Mouse (Mus musculus): Measurements from ENCODE around the gene Fndc7. TPM values are rescaled to one million over a fixed set of nuclear protein-coding genes. Genes with fewer than 3 reads are reported as not detected.

Gene Fndc7
- polyA plus RNA-seq, 1 experiment from 2014 or later: 0.05 TPM

DNA sequence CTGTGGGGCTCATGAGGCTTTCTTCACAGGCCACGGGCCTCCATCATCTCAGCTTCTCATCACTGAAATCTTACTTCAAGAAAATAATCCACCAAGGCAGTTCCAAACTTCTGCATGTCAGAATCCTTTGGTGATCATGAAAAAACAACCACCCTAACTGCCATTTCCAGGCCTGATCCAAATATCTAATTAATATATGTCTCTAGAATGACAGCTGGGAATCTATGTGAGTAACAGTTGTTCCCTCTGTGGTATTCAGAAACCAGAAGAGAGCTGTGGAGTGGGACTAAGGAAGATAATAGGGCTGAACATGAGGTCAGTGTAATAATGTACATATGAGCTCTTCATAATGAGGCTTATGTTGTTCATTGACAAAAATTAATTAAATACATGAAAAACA, 36.5 kb downstream of the Fndc7 start:
- peaks cover 23 to 28% of the 10 kb centered on the region in 2 experiments for H3K4me1 ChIP-seq (ENCODE audit: control insufficient read depth in 2 of 2, insufficient read depth in 2 of 2, low read length in 2 of 2)
- H3K9ac ChIP-seq (ENCODE audit: low read length): no peak overlapping the region
- no peak overlapping the region for H3K27ac ChIP-seq (replicated peaks in 1 of 2; ENCODE audit: control insufficient read depth in 1 of 2, insufficient read depth in 1 of 2, low read depth in 2 of 2, low read length in 2 of 2)
- 67% methylated on average over 1 of the region's 1 CpGs for WGBS
- H3K4me2 ChIP-seq (ENCODE audit: low read length): no peak overlapping the region
- ATAC-seq (ENCODE audit: insufficient number of reproducible peaks, insufficient read depth, low FRiP score, low read depth): no peak
- no peaks in the 10 kb centered on the region for H3K9me3 ChIP-seq (ENCODE audit: control insufficient read depth, low read length)
- no peaks in the 10 kb centered on the region for H3K27me3 ChIP-seq (ENCODE audit: control insufficient read depth, insufficient read depth, low read length)
- H3K36me3 ChIP-seq (ENCODE audit: control insufficient read depth, insufficient read depth, low read length): no peaks in the 10 kb centered on the region
- H3K4me3 ChIP-seq (ENCODE audit: control insufficient read depth in 1 of 2, insufficient read depth in 1 of 2, low read depth in 1 of 2, low read length in 2 of 2): no peak overlapping the region

DNA sequence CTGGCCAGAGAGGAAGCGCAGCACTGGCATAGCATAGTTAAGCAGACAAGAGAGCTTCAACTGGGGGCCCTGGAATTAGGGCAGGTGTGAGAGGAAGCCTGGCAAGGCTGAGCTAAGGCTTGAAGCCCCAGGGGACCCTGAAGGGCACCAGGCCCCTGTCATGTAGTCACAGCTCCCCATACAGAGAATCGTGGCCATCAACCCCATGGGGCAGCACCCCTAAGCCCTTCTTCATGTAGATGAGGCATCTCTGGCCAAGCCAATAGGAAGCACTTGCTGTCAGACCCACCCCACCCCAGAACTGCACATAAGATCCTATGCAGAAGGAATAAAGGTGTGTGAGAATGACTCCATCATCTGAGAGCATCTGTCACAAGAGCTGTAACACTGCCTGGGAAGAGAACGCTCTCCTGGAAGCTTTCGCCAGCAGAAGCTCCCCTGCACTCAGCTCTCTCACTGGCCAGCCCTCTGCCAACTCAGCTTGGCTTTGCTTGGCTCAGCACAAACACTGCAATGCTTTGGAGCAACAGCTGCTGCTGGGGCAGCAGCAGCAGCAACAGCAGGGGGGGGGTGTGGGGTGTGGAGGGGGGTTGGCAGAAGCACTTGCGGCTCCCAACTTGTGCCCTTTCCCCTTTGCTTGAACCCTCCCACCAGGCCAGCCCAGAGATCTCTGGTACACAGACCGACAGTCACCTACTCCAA, 37.7 kb downstream of the Fndc7 start:
- no peak for ATAC-seq (ENCODE audit: insufficient number of reproducible peaks, insufficient read depth, low FRiP score, low read depth)
- Histone ChIP-seq H3K9ac (ENCODE audit: low read length) (no peak overlapping the region), H3K36me3 (ENCODE audit: control insufficient read depth, insufficient read depth, low read length) (no peaks in the 10 kb centered on the region), H3K4me2 (ENCODE audit: low read length) (no peak overlapping the region), H3K4me1 (ENCODE audit: control insufficient read depth in 2 of 2, insufficient read depth in 2 of 2, low read length in 2 of 2) (peaks cover 17 to 22% of the 10 kb centered on the region in 2 experiments), H3K27ac (replicated peaks in 1 of 2; ENCODE audit: control insufficient read depth in 1 of 2, insufficient read depth in 1 of 2, low read depth in 2 of 2, low read length in 2 of 2) (no peak overlapping the region), H3K27me3 (ENCODE audit: control insufficient read depth, insufficient read depth, low read length) (no peaks in the 10 kb centered on the region), H3K9me3 (ENCODE audit: control insufficient read depth, low read length) (no peaks in the 10 kb centered on the region), H3K4me3 (ENCODE audit: control insufficient read depth in 1 of 2, insufficient read depth in 1 of 2, low read depth in 1 of 2, low read length in 2 of 2) (no peak overlapping the region)
- 58% methylated on average over 6 of the region's 6 CpGs for WGBS

DNA sequence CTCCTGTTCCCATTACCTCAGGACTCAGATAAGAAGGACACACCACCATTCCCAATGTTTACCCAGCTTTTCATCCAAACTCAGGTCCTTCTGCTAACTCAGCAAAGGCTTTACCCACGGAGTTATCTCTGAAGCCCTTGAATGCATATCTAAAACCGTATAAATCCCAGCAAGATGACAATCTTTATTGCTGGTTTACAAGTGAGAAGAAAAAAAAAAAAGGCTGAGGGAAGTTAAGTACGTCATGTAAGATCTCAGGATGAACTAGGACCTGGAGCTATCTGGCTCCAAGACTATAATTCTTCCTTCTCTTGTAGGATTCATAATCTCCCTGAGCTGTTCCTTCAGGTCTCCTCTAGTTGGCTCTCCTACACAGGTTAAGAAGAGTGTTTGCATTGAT, 38.3 kb downstream of the Fndc7 start:
- H3K27ac ChIP-seq (replicated peaks in 1 of 2; ENCODE audit: control insufficient read depth in 1 of 2, insufficient read depth in 1 of 2, low read depth in 2 of 2, low read length in 2 of 2): no peak overlapping the region
- no peak for ATAC-seq (ENCODE audit: insufficient number of reproducible peaks, insufficient read depth, low FRiP score, low read depth)
- H3K4me1 ChIP-seq (ENCODE audit: control insufficient read depth in 2 of 2, insufficient read depth in 2 of 2, low read length in 2 of 2): peaks cover 13 to 22% of the 10 kb centered on the region in 2 experiments
- H3K4me2 ChIP-seq (ENCODE audit: low read length): no peak overlapping the region
- no peaks in the 10 kb centered on the region for H3K36me3 ChIP-seq (ENCODE audit: control insufficient read depth, insufficient read depth, low read length)
- no peak overlapping the region for H3K9ac ChIP-seq (ENCODE audit: low read length)
- H3K9me3 ChIP-seq (ENCODE audit: control insufficient read depth, low read length): no peaks in the 10 kb centered on the region
- no peak overlapping the region for H3K4me3 ChIP-seq (ENCODE audit: control insufficient read depth in 1 of 2, insufficient read depth in 1 of 2, low read depth in 1 of 2, low read length in 2 of 2)
- WGBS: 53% methylated on average over 3 of the region's 3 CpGs
- H3K27me3 ChIP-seq (ENCODE audit: control insufficient read depth, insufficient read depth, low read length): no peaks in the 10 kb centered on the region

DNA sequence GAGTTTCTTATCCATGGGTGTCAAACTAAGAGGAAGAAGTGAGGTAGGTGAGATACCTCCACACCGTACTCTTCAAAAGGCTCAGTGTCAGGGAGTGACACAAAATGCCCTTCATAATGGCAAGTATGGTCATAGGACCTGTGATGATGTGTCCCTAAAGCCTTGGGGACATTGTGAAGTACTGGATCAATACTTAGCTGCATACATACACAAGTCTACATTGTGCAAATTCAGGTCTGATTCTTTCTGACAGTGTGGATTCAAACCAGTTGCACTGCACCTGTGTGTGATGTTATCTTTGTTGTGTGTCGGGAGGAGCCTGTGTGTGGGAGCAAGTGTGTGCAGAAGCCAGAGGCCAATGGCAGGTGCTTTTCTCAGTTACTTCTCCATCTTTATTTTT, 38.7 kb downstream of the Fndc7 start:
- peaks cover 13 to 18% of the 10 kb centered on the region in 2 experiments for H3K4me1 ChIP-seq (ENCODE audit: control insufficient read depth in 2 of 2, insufficient read depth in 2 of 2, low read length in 2 of 2)
- WGBS: 71% methylated on average over 2 of the region's 2 CpGs

DNA sequence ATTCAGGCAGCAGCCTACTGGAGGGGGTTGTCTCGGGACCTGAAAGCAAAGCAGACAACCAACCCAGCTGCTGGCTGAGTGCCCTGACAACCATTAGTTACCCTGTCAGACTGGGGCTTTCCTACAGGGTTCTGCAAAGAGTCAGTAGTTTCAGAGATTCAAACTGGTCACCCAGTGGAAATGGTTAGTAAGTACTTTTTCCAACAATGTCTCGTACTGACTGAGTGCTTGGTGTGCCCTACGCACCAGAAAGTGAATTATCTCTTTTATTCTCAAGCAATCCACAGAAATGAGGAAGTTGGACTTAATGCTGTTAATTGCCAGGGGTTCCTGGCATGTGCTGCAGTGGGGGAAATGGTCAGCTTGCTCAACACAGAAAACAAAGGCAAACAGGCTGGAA, 39.3 kb downstream of the Fndc7 start:
- H3K36me3 ChIP-seq (ENCODE audit: control insufficient read depth, insufficient read depth, low read length): no peaks in the 10 kb centered on the region
- WGBS: 48% methylated on average over 3 of the region's 3 CpGs

More for the DNA sequence above, 38.7 kb downstream of the Fndc7 start:
- Histone ChIP-seq H3K4me2 (ENCODE audit: low read length) (no peak overlapping the region), H3K36me3 (ENCODE audit: control insufficient read depth, insufficient read depth, low read length) (no peaks in the 10 kb centered on the region), H3K9me3 (ENCODE audit: control insufficient read depth, low read length) (no peaks in the 10 kb centered on the region), H3K9ac (ENCODE audit: low read length) (no peak overlapping the region), H3K27ac (replicated peaks in 1 of 2; ENCODE audit: control insufficient read depth in 1 of 2, insufficient read depth in 1 of 2, low read depth in 2 of 2, low read length in 2 of 2) (no peak overlapping the region), H3K4me3 (ENCODE audit: control insufficient read depth in 1 of 2, insufficient read depth in 1 of 2, low read depth in 1 of 2, low read length in 2 of 2) (no peak overlapping the region), H3K27me3 (ENCODE audit: control insufficient read depth, insufficient read depth, low read length) (no peaks in the 10 kb centered on the region)
- no peak for ATAC-seq (ENCODE audit: insufficient number of reproducible peaks, insufficient read depth, low FRiP score, low read depth)

DNA sequence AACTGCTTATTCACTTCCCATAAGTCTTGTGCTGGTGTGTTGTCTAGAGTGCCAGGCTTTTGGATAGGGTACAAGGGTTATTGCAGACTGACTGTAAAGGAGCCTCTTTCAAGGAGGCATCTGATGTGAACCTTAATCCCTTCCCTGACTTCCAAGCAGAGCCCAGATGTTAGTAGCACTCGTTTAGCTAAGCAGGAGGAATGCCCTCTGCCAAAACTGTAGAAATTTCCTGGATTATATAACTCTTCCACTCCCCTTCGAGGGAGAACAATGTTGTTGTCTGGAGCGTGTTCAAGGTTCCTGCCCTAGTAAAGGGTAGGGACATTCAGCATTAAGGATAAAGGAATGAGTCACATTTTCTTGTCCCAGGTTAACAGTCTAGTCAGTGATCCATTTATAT, 43.2 kb downstream of the Fndc7 start:
- WGBS: 69% methylated on average over 3 of the region's 3 CpGs
- no peak overlapping the region for H3K27ac ChIP-seq (replicated peaks in 1 of 2; ENCODE audit: control insufficient read depth in 1 of 2, insufficient read depth in 1 of 2, low read depth in 2 of 2, low read length in 2 of 2)
- ATAC-seq (ENCODE audit: insufficient number of reproducible peaks, insufficient read depth, low FRiP score, low read depth): no peak

More for the DNA sequence above, 39.3 kb downstream of the Fndc7 start:
- Histone ChIP-seq H3K4me3 (ENCODE audit: control insufficient read depth in 1 of 2, insufficient read depth in 1 of 2, low read depth in 1 of 2, low read length in 2 of 2) (no peak overlapping the region), H3K4me2 (ENCODE audit: low read length) (no peak overlapping the region), H3K9me3 (ENCODE audit: control insufficient read depth, low read length) (no peaks in the 10 kb centered on the region), H3K27ac (replicated peaks in 1 of 2; ENCODE audit: control insufficient read depth in 1 of 2, insufficient read depth in 1 of 2, low read depth in 2 of 2, low read length in 2 of 2) (no peak overlapping the region), H3K27me3 (ENCODE audit: control insufficient read depth, insufficient read depth, low read length) (no peaks in the 10 kb centered on the region), H3K9ac (ENCODE audit: low read length) (no peak overlapping the region), H3K4me1 (ENCODE audit: control insufficient read depth in 2 of 2, insufficient read depth in 2 of 2, low read length in 2 of 2) (peaks cover 7 to 12% of the 10 kb centered on the region in 2 experiments)
- no peak for ATAC-seq (ENCODE audit: insufficient number of reproducible peaks, insufficient read depth, low FRiP score, low read depth)

DNA sequence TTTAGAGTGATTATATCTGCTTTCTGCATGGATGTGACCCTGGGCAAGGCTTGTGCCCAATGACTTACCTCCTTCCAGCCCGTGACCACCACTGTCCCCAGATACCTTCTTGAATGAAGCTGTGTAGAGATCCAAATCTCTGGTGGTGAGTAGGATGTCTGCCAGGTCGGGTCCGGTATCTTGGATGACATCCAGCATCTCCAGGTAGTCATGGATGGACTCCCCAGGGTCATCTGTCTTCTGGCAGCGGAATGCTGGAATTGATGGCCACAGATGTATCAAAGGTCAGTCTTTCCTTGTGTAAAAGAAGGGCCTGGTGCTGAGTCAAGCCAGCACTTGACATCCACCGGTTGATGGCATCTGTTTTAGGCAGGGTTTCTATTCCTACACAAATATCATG, 45.3 kb downstream of the Fndc7 start:
- ATAC-seq (ENCODE audit: insufficient number of reproducible peaks, insufficient read depth, low FRiP score, low read depth): no peak
- WGBS: 76% methylated on average over 5 of the region's 5 CpGs
- no peak overlapping the region for H3K4me2 ChIP-seq (ENCODE audit: low read length)
- no peak overlapping the region for H3K9ac ChIP-seq (ENCODE audit: low read length)
- H3K27ac ChIP-seq (replicated peaks in 1 of 2; ENCODE audit: control insufficient read depth in 1 of 2, insufficient read depth in 1 of 2, low read depth in 2 of 2, low read length in 2 of 2): no peak overlapping the region
- no peak overlapping the region for H3K4me3 ChIP-seq (ENCODE audit: control insufficient read depth in 1 of 2, insufficient read depth in 1 of 2, low read depth in 1 of 2, low read length in 2 of 2)
- no peaks in the 10 kb centered on the region for H3K36me3 ChIP-seq (ENCODE audit: control insufficient read depth, insufficient read depth, low read length)
- H3K27me3 ChIP-seq (ENCODE audit: control insufficient read depth, insufficient read depth, low read length): no peaks in the 10 kb centered on the region
- 0 out of 4 replicates have a peak, but pooled peaks cover 0 to 3% of the 10 kb centered on the region in 2 experiments for H3K4me1 ChIP-seq (ENCODE audit: control insufficient read depth in 2 of 2, insufficient read depth in 2 of 2, low read length in 2 of 2)
- H3K9me3 ChIP-seq (ENCODE audit: control insufficient read depth, low read length): no peaks in the 10 kb centered on the region

More for the DNA sequence above, 43.2 kb downstream of the Fndc7 start:
- H3K9ac ChIP-seq (ENCODE audit: low read length): no peak overlapping the region
- no peak overlapping the region for H3K4me3 ChIP-seq (ENCODE audit: control insufficient read depth in 1 of 2, insufficient read depth in 1 of 2, low read depth in 1 of 2, low read length in 2 of 2)
- H3K27me3 ChIP-seq (ENCODE audit: control insufficient read depth, insufficient read depth, low read length): no peaks in the 10 kb centered on the region
- no peaks in the 10 kb centered on the region for H3K36me3 ChIP-seq (ENCODE audit: control insufficient read depth, insufficient read depth, low read length)
- H3K4me2 ChIP-seq (ENCODE audit: low read length): no peak overlapping the region
- H3K4me1 ChIP-seq (ENCODE audit: control insufficient read depth in 2 of 2, insufficient read depth in 2 of 2, low read length in 2 of 2): peaks cover 3 to 4% of the 10 kb centered on the region in 2 experiments; a peak in 1 of 4 replicates
- H3K9me3 ChIP-seq (ENCODE audit: control insufficient read depth, low read length): no peaks in the 10 kb centered on the region

DNA sequence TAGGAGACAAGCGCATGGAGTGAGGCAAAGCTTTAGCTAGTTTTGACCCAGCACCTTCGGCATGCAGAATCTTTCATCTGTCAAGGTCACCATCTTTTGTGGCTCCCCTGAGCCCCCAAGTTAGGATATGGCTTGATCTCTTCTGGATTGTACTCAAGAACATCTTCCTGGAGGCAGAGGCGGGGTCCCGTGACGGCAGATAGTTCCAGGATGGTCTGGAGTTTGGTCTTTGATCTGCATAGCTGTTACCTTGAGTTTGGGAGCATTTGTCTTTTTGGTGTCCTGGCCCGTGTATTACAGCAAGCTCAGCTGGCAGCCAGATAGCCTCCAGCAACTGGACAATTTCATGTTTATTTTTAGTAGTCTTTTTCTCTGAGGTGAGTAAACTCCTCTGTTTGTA, 45.8 kb downstream of the Fndc7 start:
- Histone ChIP-seq H3K4me2 (ENCODE audit: low read length) (no peak overlapping the region), H3K4me3 (ENCODE audit: control insufficient read depth in 1 of 2, insufficient read depth in 1 of 2, low read depth in 1 of 2, low read length in 2 of 2) (no peak overlapping the region), H3K27me3 (ENCODE audit: control insufficient read depth, insufficient read depth, low read length) (no peaks in the 10 kb centered on the region), H3K4me1 (ENCODE audit: control insufficient read depth in 2 of 2, insufficient read depth in 2 of 2, low read length in 2 of 2) (peaks cover 3 to 5% of the 10 kb centered on the region in 2 experiments; a peak in 3 of 4 replicates), H3K36me3 (ENCODE audit: control insufficient read depth, insufficient read depth, low read length) (no peaks in the 10 kb centered on the region), H3K9ac (ENCODE audit: low read length) (no peak overlapping the region), H3K27ac (replicated peaks in 1 of 2; ENCODE audit: control insufficient read depth in 1 of 2, insufficient read depth in 1 of 2, low read depth in 2 of 2, low read length in 2 of 2) (no peak overlapping the region), H3K9me3 (ENCODE audit: control insufficient read depth, low read length) (no peaks in the 10 kb centered on the region)
- ATAC-seq (ENCODE audit: insufficient number of reproducible peaks, insufficient read depth, low FRiP score, low read depth): no peak
- WGBS: 80% methylated on average over 6 of the region's 6 CpGs

All from heart, embryonic 14.5 days (tissue).